Mouse (Mus musculus): ENCODE data around the gene Tshz2.

- TF ChIP-seq CTCF (IDR thresholded peaks at IDR 0.05; ENCODE audit: control insufficient read depth, insufficient read depth, insufficient replicate concordance, low read depth, low read length) (no peak), POLR2A (IDR thresholded peaks at IDR 0.05; ENCODE audit: control insufficient read depth, low read depth, low read length) (no peak)
Observed at GRCm38 (mm10) chr2:169584745-169585456, 47.9 kb upstream of the Tshz2 start.
